Mouse (Mus musculus) brain, adult 10 weeks (tissue): Measurements from ENCODE around the gene Ptpn4. TPM values are rescaled to one million over a fixed set of nuclear protein-coding genes. Genes with fewer than 3 reads are reported as not detected.

Experiments used
- polyA plus RNA-seq: library from polyadenylated mRNA; stranded (reverse); fragments of 350-450 nt; fragmentation: Illumina TruSeq; extraction: RNeasy Lipid Tissue Mini Kit (QIAGEN cat#74804); gene quantifications from one replicate; pipeline ENCODE4 v1.2.3, GENCODE M21; 2015; ENCODE audit warnings: low read depth, low replicate concordance

Ptpn4 gene
- 46.5 TPM for polyA plus RNA-seq

DNA sequence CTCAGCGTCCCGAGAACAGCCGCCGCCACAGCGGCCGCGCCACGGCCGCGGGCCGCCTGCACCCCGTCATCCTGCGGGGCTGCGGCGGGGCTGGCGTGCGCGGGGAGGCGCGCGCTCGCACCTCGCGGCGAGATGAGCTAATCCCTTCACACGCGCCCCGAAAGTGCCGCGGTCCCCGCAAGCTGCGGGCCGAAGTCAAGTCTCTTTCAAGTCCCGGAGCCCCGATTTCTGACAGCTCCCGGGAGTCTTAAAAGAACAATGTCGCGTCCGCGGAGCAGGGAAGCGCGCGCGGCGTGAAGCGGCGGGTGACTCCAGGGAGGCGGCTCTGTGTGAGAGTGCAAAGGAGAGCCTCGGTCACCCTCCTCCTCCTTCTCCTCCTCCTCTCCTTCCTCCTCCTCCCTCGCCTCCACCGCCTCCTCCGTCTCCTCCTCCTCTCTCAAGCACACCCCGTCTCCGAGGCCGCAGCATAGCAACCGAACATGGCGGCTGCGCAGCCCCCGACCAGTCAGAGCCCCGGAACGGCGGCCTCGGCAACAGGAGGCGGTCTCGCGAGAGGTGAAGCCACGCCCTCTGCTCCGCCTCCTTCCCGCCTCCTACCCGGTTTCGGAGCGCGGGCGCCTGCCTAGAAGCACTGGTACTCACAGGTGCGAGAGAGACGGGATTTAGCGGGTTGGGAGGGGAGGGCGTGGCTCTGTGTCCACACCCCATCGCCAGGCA lies at the start of gene Ptpn4:
Gene Ptpn4, minus strand, starts transcription at position 579 of the 717 bp plus-strand sequence.

DNA sequence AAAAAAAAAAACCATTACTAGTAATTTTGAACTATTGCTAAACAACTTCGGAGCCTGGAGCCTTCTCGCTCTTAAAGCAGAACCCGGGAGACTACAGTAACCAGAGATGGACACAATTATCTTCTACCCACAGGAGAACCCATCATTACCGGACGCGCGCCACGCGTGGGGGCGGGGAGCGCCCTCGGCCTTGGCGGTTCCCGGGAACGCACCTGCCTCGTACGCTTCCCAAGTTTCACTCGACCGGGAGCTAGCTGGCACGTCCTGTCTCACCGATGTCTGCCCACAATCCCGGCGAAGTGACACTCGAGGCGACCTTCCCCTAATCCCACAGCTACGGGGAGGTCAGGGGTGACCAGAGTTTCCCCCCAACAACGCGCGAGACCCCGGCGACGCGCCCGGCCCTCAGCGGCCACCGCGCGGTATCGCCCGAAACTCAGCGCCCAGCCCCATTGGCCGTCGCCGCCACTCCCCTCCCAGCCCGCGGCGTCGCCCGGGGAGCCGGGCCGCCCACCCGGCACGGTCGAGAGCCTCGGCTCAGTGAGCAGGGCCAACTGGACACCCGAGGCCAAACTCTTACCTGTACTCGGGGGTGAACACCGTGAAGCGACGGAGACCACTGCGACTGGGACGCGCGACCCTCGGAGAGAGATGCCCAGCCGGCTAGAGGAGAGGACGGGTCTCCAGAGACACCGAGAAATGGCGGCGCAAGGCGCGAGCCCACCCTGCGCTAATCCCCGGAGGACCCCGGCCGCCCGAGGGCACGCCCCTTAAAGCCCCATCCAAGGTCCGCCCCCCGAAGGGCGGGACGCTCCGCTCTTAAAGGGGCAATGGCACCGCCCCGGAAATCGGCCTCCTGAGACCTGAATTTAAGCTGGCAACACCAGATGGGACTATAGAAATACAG lies 189.0 kb downstream of the Ptpn4 start, which contains the start of gene Epb41l5:
Gene Epb41l5, minus strand, starts transcription at position 796 of the 907 bp plus-strand sequence.

Other genes with a start within 250 kb of the Ptpn4 start
- gene Epb41l5, start 188.6 kb downstream of the Ptpn4 start, polyA plus RNA-seq = 4.0 TPM
- gene Tmem177, start 75.6 kb upstream of the Ptpn4 start, polyA plus RNA-seq = 8.0 TPM
- gene Cfap221, start 159.6 kb upstream of the Ptpn4 start, polyA plus RNA-seq = 0.34 TPM
- 0.51 TPM for gene Sctr, start 169.3 kb upstream of the Ptpn4 start, polyA plus RNA-seq
- 1.9 TPM for gene Tmem37, start 236.5 kb upstream of the Ptpn4 start, polyA plus RNA-seq